Mouse (Mus musculus): ENCODE data around the gene Slc25a18. TPM values are rescaled to one million over a fixed set of nuclear protein-coding genes. Genes with fewer than 3 reads are reported as not detected.

Slc25a18 gene
- polyA plus RNA-seq, 1 experiment from 2014 or later: not detected

Small RNA genes within 50 kb of the gene (microRNA-seq; reads per million reads assigned to microRNA genes)
- not detected for gene Gm25193

Other genes with a start within 250 kb of the Slc25a18 start
- gene Hdhd5, start 242.3 kb upstream of the Slc25a18 start, polyA plus RNA-seq (2016; fragmentation: Nextera tagmentation; extraction: Ambion mirVana): 21.7 and 22.1 TPM in 2 replicates
- gene Cecr2, start 107.2 kb upstream of the Slc25a18 start, polyA plus RNA-seq (2016; fragmentation: Nextera tagmentation; extraction: Ambion mirVana): 6.2 and 8.5 TPM in 2 replicates
- 109 TPM in 2 replicates for gene Atp6v1e1, start 49.2 kb downstream of the Slc25a18 start, polyA plus RNA-seq (2016; fragmentation: Nextera tagmentation; extraction: Ambion mirVana)
- 34.4 and 43.2 TPM in 2 replicates for gene Bcl2l13, start 62.6 kb downstream of the Slc25a18 start, polyA plus RNA-seq (2016; fragmentation: Nextera tagmentation; extraction: Ambion mirVana)
- 16.7 and 17.4 TPM in 2 replicates for gene Bid, start 143.3 kb downstream of the Slc25a18 start, polyA plus RNA-seq (2016; fragmentation: Nextera tagmentation; extraction: Ambion mirVana)

Data from limb, embryonic 12.5 days (tissue).